Mouse (Mus musculus) forebrain, embryonic 12.5 days (tissue): ENCODE data around the gene Gm3573. TPM values are rescaled to one million over a fixed set of nuclear protein-coding genes. Genes with fewer than 3 reads are reported as not detected.
"Not testable (repeated sequence)": the region's sequence is repeated elsewhere in the genome, so short reads cannot be mapped to it uniquely, and the experiment has no call there.

ENCODE experiments used
- ATAC-seq: fragments of 200-750 bp; cut with Nextera tagmentation; 2 replicates; pipeline ENCODE4 v1.8.0; 2017; ENCODE audit warnings: moderate TSS enrichment; ENCODE audit not compliant: low FRiP score
- H3K27ac ChIP-seq: fragments of 300-500 bp; sonication (generic); 2 replicates; pipeline ENCODE4 v1.5.1; 2016; ENCODE audit warnings: mild to moderate bottlenecking
- H3K27me3 ChIP-seq: fragments of 300-500 bp; sonication (generic); 2 replicates; pipeline ENCODE4 v1.6.1; 2016; ENCODE audit warnings: mild to moderate bottlenecking
- H3K36me3 ChIP-seq: fragments of 300-500 bp; sonication (generic); replicated peaks from 2 replicates; pipeline ENCODE4 v1.6.1; 2016; ENCODE audit warnings: mild to moderate bottlenecking
- H3K4me1 ChIP-seq: fragments of 300-500 bp; sonication (generic); 2 replicates; pipeline ENCODE4 v1.6.1; 2016
- H3K4me2 ChIP-seq: fragments of 300-500 bp; sonication (generic); 2 replicates; pipeline ENCODE4 v1.6.1; 2016; ENCODE audit warnings: mild to moderate bottlenecking, moderate library complexity
- H3K4me3 ChIP-seq: fragments of 300-500 bp; sonication (generic); replicated peaks from 2 replicates; pipeline ENCODE4 v1.5.1; 2016; ENCODE audit warnings: mild to moderate bottlenecking
- H3K9ac ChIP-seq: fragments of 300-500 bp; sonication (generic); 2 replicates; pipeline ENCODE4 v1.6.1; 2016; ENCODE audit warnings: mild to moderate bottlenecking
- H3K9me3 ChIP-seq: fragments of 300-500 bp; sonication (generic); 2 replicates; pipeline ENCODE4 v1.6.1; 2016
- WGBS: fragments of 180-500 bp; shearing (Covaris S2); methylation state at CpG from one replicate; pipeline ENCODE4 v1.1.7; 2016; 5-methylcytosine and 5-hydroxymethylcytosine counted together
- polyA plus RNA-seq: library from polyadenylated mRNA; unstranded; fragments of >200 nt; fragmentation: Nextera tagmentation; extraction: Ambion mirVana; gene quantifications from 2 replicates; pipeline ENCODE4 v1.2.1, GENCODE M21; 2016

Gene Gm3573
- polyA plus RNA-seq = not detected in 2 replicates

GRCm38 (mm10) chr14:42190691-42191090, at the start of gene Gm3573:
Gene Gm3573 (minus strand): TSS chr14:42190791.
- not testable (repeated sequence) for H3K27ac ChIP-seq, H3K27me3 ChIP-seq, H3K4me3 ChIP-seq, H3K36me3 ChIP-seq, H3K4me2 ChIP-seq, H3K9me3 ChIP-seq, ATAC-seq, H3K4me1 ChIP-seq, H3K9ac ChIP-seq
- WGBS = no CpG with 5 or more reads among the region's 1 CpGs

DNA sequence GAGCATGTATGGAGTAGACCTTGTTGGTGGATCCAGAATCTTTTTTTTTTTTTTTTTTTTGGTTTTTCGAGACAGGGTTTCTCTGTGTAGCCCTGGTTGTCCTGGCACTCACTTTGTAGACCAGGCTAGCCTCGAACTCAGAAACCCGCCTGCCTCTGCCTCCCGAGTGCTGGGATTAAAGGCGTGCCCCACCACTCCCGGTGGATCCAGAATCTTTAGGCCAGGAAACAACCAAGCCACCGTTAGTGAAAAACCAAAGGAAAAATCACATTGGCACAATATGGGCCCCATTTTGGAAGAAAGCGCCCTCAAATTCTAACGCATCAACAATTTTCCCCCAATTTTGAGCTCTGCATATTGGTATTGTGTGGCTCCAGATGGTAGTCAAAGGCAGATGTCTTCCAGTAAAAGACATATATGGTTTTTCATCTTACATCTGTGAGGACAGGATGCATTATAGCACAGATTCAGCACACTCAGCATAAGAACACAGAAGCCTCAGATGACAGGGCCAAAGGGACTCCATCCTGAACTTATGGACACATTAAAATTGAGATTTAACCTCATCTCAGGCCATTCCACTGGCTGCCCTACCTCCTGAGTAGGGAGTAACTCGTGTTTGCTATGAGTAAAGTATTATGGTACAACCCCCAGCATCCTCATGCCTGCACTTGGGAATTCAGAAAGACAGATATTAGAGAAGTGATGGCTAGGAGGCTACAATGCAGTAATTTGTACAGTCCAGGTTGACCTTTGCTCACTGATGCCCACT, 26.4 kb upstream of the Gm3573 start:
- H3K4me3 ChIP-seq, H3K27me3 ChIP-seq, H3K9me3 ChIP-seq, H3K4me1 ChIP-seq, H3K4me2 ChIP-seq, H3K27ac ChIP-seq, H3K36me3 ChIP-seq, H3K9ac ChIP-seq, ATAC-seq: not testable (repeated sequence)
- WGBS = 81% methylated on average over 9 of the region's 10 CpGs

DNA sequence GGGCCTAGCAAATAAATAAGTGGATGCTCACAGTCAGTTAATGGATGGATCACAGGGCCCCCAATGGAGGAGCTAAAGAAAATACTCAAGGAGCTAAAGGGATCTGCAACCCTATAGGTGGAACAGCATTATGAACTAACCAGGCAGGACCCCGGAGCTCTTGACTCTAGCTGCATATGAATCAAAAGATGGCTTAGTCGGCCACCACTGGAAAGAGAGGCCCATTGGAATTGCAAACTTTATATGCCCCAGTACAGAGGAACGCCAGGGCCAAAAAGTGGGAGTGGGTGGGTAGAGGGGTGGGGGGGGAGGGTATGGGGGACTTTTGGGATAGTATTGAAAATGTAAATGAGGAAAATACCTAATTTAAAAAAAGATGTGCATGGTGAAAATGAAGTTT, 6.7 kb downstream of the Gm3573 start:
- H3K4me3 ChIP-seq, H3K9ac ChIP-seq, H3K27me3 ChIP-seq, H3K4me1 ChIP-seq, ATAC-seq, H3K27ac ChIP-seq, H3K36me3 ChIP-seq, H3K9me3 ChIP-seq, H3K4me2 ChIP-seq: not testable (repeated sequence)
- 91% methylated on average over 3 of the region's 3 CpGs for WGBS

DNA sequence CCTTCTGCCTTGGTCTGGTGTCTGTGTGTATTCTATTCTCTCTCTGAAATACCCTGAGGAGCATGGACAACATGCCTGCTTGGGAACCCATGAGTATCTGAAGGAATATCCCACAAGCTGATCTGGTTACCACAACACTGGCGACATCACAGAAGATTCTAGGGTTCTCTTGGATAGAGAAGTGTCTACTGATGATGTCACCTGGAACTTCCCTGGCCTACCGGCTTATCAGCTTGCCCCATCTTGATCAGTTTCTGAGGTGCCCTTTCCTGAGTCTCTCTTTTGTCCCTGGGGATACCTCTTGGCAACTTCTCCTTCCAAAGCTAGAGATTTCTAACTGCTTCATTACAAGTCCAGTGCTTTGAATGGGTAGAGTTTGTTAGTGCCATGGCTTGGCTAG, 28.1 kb downstream of the Gm3573 start, which contains the start of gene Gm17027:
Gene Gm17027 (minus strand): TSS at position 101 of the 400 bp plus-strand sequence.
- H3K27ac ChIP-seq, H3K4me3 ChIP-seq, H3K9me3 ChIP-seq, H3K36me3 ChIP-seq, ATAC-seq, H3K9ac ChIP-seq, H3K4me1 ChIP-seq, H3K27me3 ChIP-seq, H3K4me2 ChIP-seq: not testable (repeated sequence)
- 85% methylated on average over 1 of the region's 2 CpGs for WGBS

Other genes with a start within 250 kb of the Gm3573 start
- gene 1700024B05Rik, start 246.8 kb downstream of the Gm3573 start, polyA plus RNA-seq = not detected in 2 replicates
- not detected in 2 replicates for gene Gm6401, start 222.9 kb downstream of the Gm3573 start, polyA plus RNA-seq
- gene Gm3543, start 207.5 kb downstream of the Gm3573 start, polyA plus RNA-seq = not detected in 2 replicates
- gene Gm7951, start 73.4 kb downstream of the Gm3573 start, polyA plus RNA-seq = not detected in 2 replicates
- not detected in 2 replicates for gene Gm17027, start 28.2 kb downstream of the Gm3573 start, polyA plus RNA-seq
- not detected in 2 replicates for gene Gm17026, start 69.3 kb upstream of the Gm3573 start, polyA plus RNA-seq
- gene Gm9611, start 106.6 kb upstream of the Gm3573 start, polyA plus RNA-seq = not detected in 2 replicates
- not detected in 2 replicates for gene Gm7995, start 119.4 kb upstream of the Gm3573 start, polyA plus RNA-seq
- gene Gm8005, start 248.9 kb upstream of the Gm3573 start, polyA plus RNA-seq = not detected in 2 replicates